Mouse (Mus musculus): Measurements from ENCODE around the gene Fam107b. TPM values are rescaled to one million over a fixed set of nuclear protein-coding genes. Genes with fewer than 3 reads are reported as not detected.

Gene Fam107b
- polyA plus RNA-seq, 1 experiment from 2014 or later = 21.8 TPM

- Histone ChIP-seq H3K9ac (ENCODE audit: low read depth, low read length) (no peak overlapping the region), H3K4me3 (ENCODE audit: low read depth, low read length) (no peak overlapping the region), H3K27ac (ENCODE audit: low read depth, low read length) (no peak overlapping the region), H3K9me3 (ENCODE audit: control insufficient read depth) (no peaks in the 10 kb centered on the region), H3K27me3 (replicated peaks; ENCODE audit: control insufficient read depth, insufficient read depth, low read length) (no peaks in the 10 kb centered on the region), H3K36me3 (ENCODE audit: control insufficient read depth, insufficient read depth) (no peaks in the 10 kb centered on the region), H3K4me1 (replicated peaks; ENCODE audit: control insufficient read depth, insufficient read depth, low read length) (no peaks in the 10 kb centered on the region), H3K4me2 (replicated peaks; ENCODE audit: low read depth) (no peak overlapping the region)
- no peak for ATAC-seq
- WGBS = 48% methylated on average over 4 of the region's 4 CpGs
- TF ChIP-seq CTCF (IDR thresholded peaks at IDR 0.05; ENCODE audit: low read depth) = no peak
These were observed 112.4 kb downstream of the Fam107b start for GRCm38 (mm10) chr2:3682699-3683098.

- WGBS = 71% methylated on average over 5 of the region's 5 CpGs
- no peak overlapping the region for H3K27ac ChIP-seq (ENCODE audit: low read depth, low read length)
- no peaks in the 10 kb centered on the region for H3K27me3 ChIP-seq (replicated peaks; ENCODE audit: control insufficient read depth, insufficient read depth, low read length)
- H3K9me3 ChIP-seq (ENCODE audit: control insufficient read depth) = no peaks in the 10 kb centered on the region
- ATAC-seq = no peak
- no peak overlapping the region for H3K9ac ChIP-seq (ENCODE audit: low read depth, low read length)
- no peak for TF ChIP-seq CTCF (IDR thresholded peaks at IDR 0.05; ENCODE audit: low read depth)
- H3K4me3 ChIP-seq (ENCODE audit: low read depth, low read length) = no peak overlapping the region
- no peak overlapping the region for H3K4me2 ChIP-seq (replicated peaks; ENCODE audit: low read depth)
- H3K36me3 ChIP-seq (ENCODE audit: control insufficient read depth, insufficient read depth) = no peaks in the 10 kb centered on the region
- H3K4me1 ChIP-seq (replicated peaks; ENCODE audit: control insufficient read depth, insufficient read depth, low read length) = no peaks in the 10 kb centered on the region
These were observed 113.1 kb downstream of the Fam107b start for GRCm38 (mm10) chr2:3683343-3683742.

DNA sequence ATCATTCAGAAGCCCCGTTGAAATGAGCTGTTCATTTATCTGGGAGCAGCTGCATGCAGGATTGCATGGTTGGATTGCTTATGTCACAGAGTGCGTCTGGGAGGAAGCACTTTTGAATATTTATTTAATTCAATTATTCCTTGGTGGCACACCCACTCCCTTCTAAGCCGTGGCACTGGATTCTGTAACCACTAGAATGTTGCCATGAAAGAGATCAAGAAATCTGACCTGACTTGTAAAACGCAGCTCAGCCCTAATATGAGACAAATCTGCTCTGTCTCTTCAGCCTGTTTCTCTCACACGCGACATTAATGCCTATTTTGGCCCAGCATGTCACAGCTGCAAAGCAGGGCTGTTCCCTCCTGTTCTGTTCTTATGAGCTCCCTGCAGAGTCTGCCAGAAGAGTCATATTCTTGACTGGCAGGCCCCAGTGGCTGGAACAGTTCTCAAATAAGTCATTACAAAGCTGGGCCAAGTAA, 113.5 kb downstream of the Fam107b start:
- Histone ChIP-seq H3K27me3 (replicated peaks; ENCODE audit: control insufficient read depth, insufficient read depth, low read length) (no peaks in the 10 kb centered on the region), H3K4me1 (replicated peaks; ENCODE audit: control insufficient read depth, insufficient read depth, low read length) (no peaks in the 10 kb centered on the region), H3K4me3 (ENCODE audit: low read depth, low read length) (no peak overlapping the region), H3K36me3 (ENCODE audit: control insufficient read depth, insufficient read depth) (no peaks in the 10 kb centered on the region), H3K9ac (ENCODE audit: low read depth, low read length) (no peak overlapping the region), H3K27ac (ENCODE audit: low read depth, low read length) (no peak overlapping the region), H3K4me2 (replicated peaks; ENCODE audit: low read depth) (no peak overlapping the region), H3K9me3 (ENCODE audit: control insufficient read depth) (no peaks in the 10 kb centered on the region)
- ATAC-seq = no peak
- TF ChIP-seq CTCF (IDR thresholded peaks at IDR 0.05; ENCODE audit: low read depth) = no peak
- WGBS = 46% methylated on average over 6 of the region's 6 CpGs

DNA sequence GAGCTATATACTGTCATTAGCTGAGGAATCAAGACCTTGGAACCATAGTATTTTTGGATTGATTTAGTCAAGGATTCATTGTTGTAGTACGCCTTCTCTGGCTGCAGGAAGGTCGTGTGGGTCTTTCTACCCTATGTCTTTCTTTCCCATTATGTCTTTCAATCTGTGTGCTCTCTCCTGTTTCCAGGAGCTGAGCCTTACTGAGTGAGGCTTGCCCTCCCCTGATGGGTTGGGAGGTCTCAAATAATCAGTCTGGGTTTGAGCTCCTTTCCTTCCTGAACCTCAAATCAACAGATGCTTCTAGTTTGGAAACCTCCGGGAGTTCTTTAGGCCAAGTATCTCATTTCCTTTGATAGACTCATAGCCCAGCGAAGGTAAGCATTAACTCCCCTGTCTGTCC, 119.9 kb downstream of the Fam107b start:
- no peaks in the 10 kb centered on the region for H3K27me3 ChIP-seq (replicated peaks; ENCODE audit: control insufficient read depth, insufficient read depth, low read length)
- no peak overlapping the region for H3K4me2 ChIP-seq (replicated peaks; ENCODE audit: low read depth)
- no peak for ATAC-seq
- TF ChIP-seq CTCF (IDR thresholded peaks at IDR 0.05; ENCODE audit: low read depth) = no peak
- H3K4me1 ChIP-seq (replicated peaks; ENCODE audit: control insufficient read depth, insufficient read depth, low read length) = no peaks in the 10 kb centered on the region
- WGBS = 78% methylated on average over 4 of the region's 4 CpGs
- no peak overlapping the region for H3K4me3 ChIP-seq (ENCODE audit: low read depth, low read length)
- no peak overlapping the region for H3K27ac ChIP-seq (ENCODE audit: low read depth, low read length)
- H3K9me3 ChIP-seq (ENCODE audit: control insufficient read depth) = no peaks in the 10 kb centered on the region
- H3K36me3 ChIP-seq (ENCODE audit: control insufficient read depth, insufficient read depth) = no peaks in the 10 kb centered on the region
- no peak overlapping the region for H3K9ac ChIP-seq (ENCODE audit: low read depth, low read length)

DNA sequence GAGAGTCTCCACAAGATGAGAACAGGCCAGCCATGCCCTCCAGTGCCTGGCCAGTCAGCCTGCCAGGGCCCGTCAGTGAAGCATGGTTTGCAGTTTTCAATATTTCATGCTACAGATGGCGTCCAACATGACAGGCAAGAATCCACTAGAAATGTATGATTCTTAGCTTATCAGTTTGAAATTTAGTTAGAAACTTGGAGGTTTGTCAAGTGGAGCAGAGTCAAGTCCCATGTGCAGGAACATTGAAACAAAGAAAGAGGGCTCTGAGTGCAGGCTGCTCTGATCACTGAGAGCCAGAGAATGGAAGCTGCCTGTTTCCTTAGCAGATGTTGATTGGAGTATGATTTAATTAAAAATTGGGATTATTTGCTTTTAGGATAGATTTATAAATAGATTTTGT, 122.5 kb downstream of the Fam107b start:
- H3K4me3 ChIP-seq (ENCODE audit: low read depth, low read length) = no peak overlapping the region
- H3K27me3 ChIP-seq (replicated peaks; ENCODE audit: control insufficient read depth, insufficient read depth, low read length) = no peaks in the 10 kb centered on the region
- H3K9ac ChIP-seq (ENCODE audit: low read depth, low read length) = no peak overlapping the region
- no peaks in the 10 kb centered on the region for H3K4me1 ChIP-seq (replicated peaks; ENCODE audit: control insufficient read depth, insufficient read depth, low read length)
- ATAC-seq = no peak
- H3K9me3 ChIP-seq (ENCODE audit: control insufficient read depth) = no peaks in the 10 kb centered on the region
- H3K36me3 ChIP-seq (ENCODE audit: control insufficient read depth, insufficient read depth) = no peaks in the 10 kb centered on the region
- TF ChIP-seq CTCF (IDR thresholded peaks at IDR 0.05; ENCODE audit: low read depth) = no peak
- H3K27ac ChIP-seq (ENCODE audit: low read depth, low read length) = no peak overlapping the region
- WGBS = 87% methylated on average over 2 of the region's 2 CpGs
- H3K4me2 ChIP-seq (replicated peaks; ENCODE audit: low read depth) = no peak overlapping the region

DNA sequence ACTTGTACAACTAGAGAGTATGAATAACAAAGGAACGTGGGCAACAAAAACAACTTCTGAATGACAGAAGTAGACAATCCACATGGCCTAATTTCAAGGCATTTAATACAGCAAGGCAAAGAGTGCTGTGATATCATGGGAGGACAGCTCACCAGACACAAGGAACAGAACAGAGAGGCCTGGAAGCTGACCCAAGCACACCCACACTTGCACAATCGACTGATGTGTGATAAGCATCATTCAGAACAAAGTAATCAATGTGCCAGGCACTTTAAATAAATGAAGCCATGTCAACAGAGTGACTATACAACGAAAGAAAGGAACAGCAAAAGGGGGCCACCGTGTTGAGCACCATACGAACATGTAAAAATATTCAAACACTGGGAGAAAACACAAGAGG, 125.6 kb downstream of the Fam107b start:
- no peaks in the 10 kb centered on the region for H3K27me3 ChIP-seq (replicated peaks; ENCODE audit: control insufficient read depth, insufficient read depth, low read length)
- no peaks in the 10 kb centered on the region for H3K9me3 ChIP-seq (ENCODE audit: control insufficient read depth)
- H3K9ac ChIP-seq (ENCODE audit: low read depth, low read length) = no peak overlapping the region
- no peak for TF ChIP-seq CTCF (IDR thresholded peaks at IDR 0.05; ENCODE audit: low read depth)
- no peak for ATAC-seq
- H3K36me3 ChIP-seq (ENCODE audit: control insufficient read depth, insufficient read depth) = no peaks in the 10 kb centered on the region
- H3K4me3 ChIP-seq (ENCODE audit: low read depth, low read length) = no peak overlapping the region
- no peaks in the 10 kb centered on the region for H3K4me1 ChIP-seq (replicated peaks; ENCODE audit: control insufficient read depth, insufficient read depth, low read length)
- no peak overlapping the region for H3K27ac ChIP-seq (ENCODE audit: low read depth, low read length)
- WGBS = 68% methylated on average over 5 of the region's 5 CpGs
- H3K4me2 ChIP-seq (replicated peaks; ENCODE audit: low read depth) = no peak overlapping the region

- WGBS = 55% methylated on average over 1 of the region's 1 CpGs
These were observed 130.1 kb downstream of the Fam107b start for GRCm38 (mm10) chr2:3700368-3700767.

More at GRCm38 (mm10) chr2:3700368-3700767, 130.1 kb downstream of the Fam107b start:
- no peak overlapping the region for H3K9ac ChIP-seq (ENCODE audit: low read depth, low read length)
- no peak overlapping the region for H3K4me2 ChIP-seq (replicated peaks; ENCODE audit: low read depth)
- no peak overlapping the region for H3K4me3 ChIP-seq (ENCODE audit: low read depth, low read length)
- no peaks in the 10 kb centered on the region for H3K27me3 ChIP-seq (replicated peaks; ENCODE audit: control insufficient read depth, insufficient read depth, low read length)
- no peak overlapping the region for H3K27ac ChIP-seq (ENCODE audit: low read depth, low read length)
- H3K36me3 ChIP-seq (ENCODE audit: control insufficient read depth, insufficient read depth) = no peaks in the 10 kb centered on the region
- H3K4me1 ChIP-seq (replicated peaks; ENCODE audit: control insufficient read depth, insufficient read depth, low read length) = peaks cover 4% of the 10 kb centered on the region; the same call in 1 of the 2 replicates
- H3K9me3 ChIP-seq (ENCODE audit: control insufficient read depth) = no peaks in the 10 kb centered on the region
- ATAC-seq = no peak
- TF ChIP-seq CTCF (IDR thresholded peaks at IDR 0.05; ENCODE audit: low read depth) = no peak
